Comparison of ENCODE assay signal across 27 mouse cellular contexts in the genomic region with DNA sequence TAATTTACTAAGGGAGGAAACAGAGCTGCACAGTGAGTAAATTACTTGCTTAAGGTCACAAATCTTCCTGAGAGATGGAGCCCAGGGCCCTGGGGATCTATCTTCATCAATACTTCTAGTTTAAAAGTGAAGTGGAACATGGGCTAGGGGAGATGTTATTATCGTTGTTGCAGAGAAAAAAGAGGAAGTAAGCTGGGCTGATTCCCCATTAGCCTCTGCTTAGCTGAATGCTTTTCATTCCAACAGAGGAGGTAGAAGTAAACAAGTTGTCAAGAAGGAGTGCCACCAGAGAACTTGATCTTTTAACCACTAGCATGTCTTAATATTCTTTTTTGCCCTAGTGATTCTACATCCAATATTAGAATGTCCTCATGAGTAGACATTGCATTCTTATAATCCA.
"Had no signal": no experiment of that assay in that cellular context is flagged by ENCODE, and none has a peak within 500 bp of the region (broad histone marks: within the 10 kb centered on the region; RNA-seq: fewer than 3 reads in every experiment).

No protein-coding gene starts in this region.

- H3K27ac ChIP-seq: gastrocnemius, adult 2 months; heart, adult 2 months; heart, embryonic 13.5 days; heart, embryonic 15.5 days; hindbrain, embryonic 13.5 days; hindbrain, embryonic 15.5 days; hindbrain, postnatal 0 days; kidney, embryonic 15.5 days; kidney, postnatal 0 days; layer of hippocampus, adult 2 months; left cerebral cortex, adult 2 months; limb, embryonic 10.5 days; limb, embryonic 12.5 days; liver, embryonic 13.5 days; liver, embryonic 15.5 days had no signal

- H3K4me1 ChIP-seq: heart, embryonic 13.5 days; heart, embryonic 15.5 days; hindbrain, embryonic 13.5 days; hindbrain, embryonic 15.5 days; kidney, embryonic 15.5 days; limb, embryonic 10.5 days; limb, embryonic 12.5 days; liver, embryonic 13.5 days; liver, embryonic 15.5 days had no signal

- H3K9ac ChIP-seq: heart, embryonic 13.5 days; heart, embryonic 15.5 days; hindbrain, embryonic 13.5 days; hindbrain, embryonic 15.5 days; kidney, embryonic 15.5 days; limb, embryonic 12.5 days; liver, embryonic 13.5 days; liver, embryonic 15.5 days had no signal

- H3K36me3 ChIP-seq: heart, embryonic 13.5 days; heart, embryonic 15.5 days; hindbrain, embryonic 13.5 days; hindbrain, embryonic 15.5 days; kidney, embryonic 15.5 days; limb, embryonic 10.5 days; limb, embryonic 12.5 days; liver, embryonic 13.5 days; liver, embryonic 15.5 days had no signal

- H3K4me3 ChIP-seq: gastrocnemius, adult 2 months; heart, adult 2 months; heart, embryonic 13.5 days; heart, embryonic 15.5 days; hindbrain, embryonic 13.5 days; hindbrain, embryonic 15.5 days; kidney, embryonic 15.5 days; layer of hippocampus, adult 2 months; left cerebral cortex, adult 2 months; limb, embryonic 10.5 days; limb, embryonic 12.5 days; liver, embryonic 13.5 days; liver, embryonic 15.5 days had no signal

- ATAC-seq: hindbrain, postnatal 0 days; intestine, embryonic 16.5 days had no signal

- H3K27me3 ChIP-seq: heart, embryonic 13.5 days; heart, embryonic 15.5 days; hindbrain, embryonic 13.5 days; hindbrain, embryonic 15.5 days; kidney, embryonic 15.5 days; limb, embryonic 12.5 days; liver, embryonic 13.5 days; liver, embryonic 15.5 days had no signal

- H3K9me3 ChIP-seq: heart, embryonic 15.5 days; hindbrain, embryonic 15.5 days; kidney, embryonic 15.5 days; limb, embryonic 10.5 days; limb, embryonic 12.5 days; liver, embryonic 13.5 days; liver, embryonic 15.5 days had no signal

- H3K4me2 ChIP-seq: heart, embryonic 11.5 days; heart, embryonic 13.5 days; heart, embryonic 15.5 days; hindbrain, embryonic 13.5 days; hindbrain, embryonic 15.5 days; kidney, embryonic 15.5 days; limb, embryonic 12.5 days; liver, embryonic 11.5 days; liver, embryonic 13.5 days; liver, embryonic 15.5 days had no signal

- DNase-seq: gastrocnemius, adult 2 months; gastrocnemius, postnatal 10 days; gastrocnemius, postnatal 25 days; heart, adult 2 months; heart, postnatal 4 days; kidney, adult 11 months; kidney, adult 2 months; kidney, adult 9 months; kidney, postnatal 14 days; kidney, postnatal 36 days; liver; liver, embryonic 13.5 days had no signal
